Mouse (Mus musculus) lung, adult 2 months (tissue): Measurements from ENCODE around the gene Adamtsl5. TPM values are rescaled to one million over a fixed set of nuclear protein-coding genes. Genes with fewer than 3 reads are reported as not detected.
A peak's percentile ranks its signal among the peaks of the same experiment; 100 is the strongest.
"Not testable (repeated sequence)": the region's sequence is repeated elsewhere in the genome, so short reads cannot be mapped to it uniquely, and the experiment has no call there.

Source experiments
- DNase-seq: peaks from one replicate; pipeline ENCODE4 v3.0.0; 2022
- H3K4me1 ChIP-seq: fragments of 200-500 bp; 2 replicates; pipeline ENCODE4 v1.6.1; 2011; ENCODE audit warnings: low read length; ENCODE audit not compliant: control insufficient read depth, insufficient read depth
- H3K4me3 ChIP-seq: fragments of 200-500 bp; replicated peaks from 2 replicates; pipeline ENCODE3; 2011; ENCODE audit warnings: low read depth, mild to moderate bottlenecking, control low read depth, low read length; ENCODE audit errors: extremely low read depth
- CTCF ChIP-seq: fragments of 200-500 bp; IDR thresholded peaks from 2 replicates; pipeline ENCODE4 v1.5.1; 2011; ENCODE audit warnings: mild to moderate bottlenecking, low read length, control low read depth; ENCODE audit not compliant: insufficient read depth
- POLR2A ChIP-seq: fragments of 200-500 bp; IDR thresholded peaks from 2 replicates; pipeline ENCODE4 v1.6.1; 2011; ENCODE audit warnings: low read depth, mild to moderate bottlenecking, control low read depth, low read length, borderline replicate concordance; ENCODE audit errors: extremely low read depth
- WGBS: fragments of 180-500 bp; shearing (Covaris S2); methylation state at CpG from one replicate; pipeline ENCODE4 v1.1.7; 2018; 5-methylcytosine and 5-hydroxymethylcytosine counted together
- polyA plus RNA-seq: library from polyadenylated mRNA; depleted of rRNA; stranded (reverse); fragments of >200 nt; gene quantifications from 2 replicates; pipeline ENCODE4 v1.2.3, GENCODE M21; 2012

The Adamtsl5 gene
- polyA plus RNA-seq, 1 experiment, result 87.6 TPM

- Histone ChIP-seq H3K4me1 (peaks cover 30% of the 10 kb centered on the region), H3K4me3 (peak overlapping the region; percentile 85)
- DNase-seq, result no peak
- TF ChIP-seq CTCF, result no peak
- TF ChIP-seq POLR2A, result no peak
- WGBS, result 8% methylated on average over 17 of the region's 17 CpGs
These were observed 671 bp downstream of the Adamtsl5 start for GRCm38 (mm10) chr10:80347514-80347967.

DNA sequence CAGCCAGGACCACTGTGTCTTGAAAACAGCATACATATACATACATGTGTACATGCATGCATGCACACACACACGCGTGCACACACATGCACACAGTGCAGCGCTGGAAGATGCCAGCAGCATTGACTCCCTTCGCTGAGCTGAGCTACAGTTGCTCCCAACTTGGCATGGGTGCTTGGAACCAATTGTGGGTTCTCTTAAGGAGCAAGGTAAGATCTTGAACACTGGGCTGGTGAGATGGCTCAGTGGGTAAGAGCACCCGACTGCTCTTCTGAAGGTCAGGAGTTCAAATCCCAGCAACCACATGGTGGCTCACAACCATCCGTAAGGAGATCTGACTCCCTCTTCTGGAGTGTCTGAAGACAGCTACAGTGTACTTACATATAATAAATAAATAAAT lies 2.3 kb downstream of the Adamtsl5 start:
- peaks cover 36% of the 10 kb centered on the region for H3K4me1 ChIP-seq
- WGBS, result 77% methylated on average over 6 of the region's 6 CpGs
- not testable (repeated sequence) for DNase-seq, H3K4me3 ChIP-seq

GRCm38 (mm10) chr10:80345122-80345521 lies 3.1 kb downstream of the Adamtsl5 start:
- 7% methylated on average over 16 of the region's 16 CpGs for WGBS

DNA sequence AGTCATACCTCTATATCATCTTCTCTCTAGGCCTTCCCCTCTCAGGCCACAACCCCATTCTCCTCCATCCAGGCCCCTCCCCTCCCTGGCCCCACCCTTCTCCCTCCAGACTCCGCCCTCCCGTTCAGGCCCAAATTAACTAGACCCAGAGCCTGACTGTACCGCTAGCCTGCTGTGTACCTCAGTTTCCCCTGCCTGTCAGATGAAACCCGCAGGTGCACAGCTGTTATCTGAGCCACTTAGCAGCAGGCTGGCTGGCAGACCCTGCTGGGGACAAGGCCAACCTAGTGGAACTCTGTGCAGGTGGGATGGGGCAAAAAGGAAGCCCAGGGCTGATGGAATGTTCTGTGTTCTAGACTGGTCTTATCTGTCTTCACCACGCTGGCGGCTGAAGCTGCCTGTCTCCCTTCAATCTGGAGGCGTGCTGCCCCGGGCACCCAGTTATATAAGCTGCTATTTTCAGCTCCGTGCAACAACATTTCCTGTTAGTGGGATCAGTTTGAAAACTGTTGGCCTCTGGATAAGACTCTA lies 4.0 kb downstream of the Adamtsl5 start:
- TF ChIP-seq CTCF (no peak), POLR2A (peak; percentile 40; the same call in 1 of the 2 replicates)
- H3K4me3 ChIP-seq, result peak overlapping the region; percentile 25
- 16% methylated on average over 9 of the region's 9 CpGs for WGBS
- peaks cover 38% of the 10 kb centered on the region for H3K4me1 ChIP-seq
- no peak for DNase-seq

More at GRCm38 (mm10) chr10:80345122-80345521, 3.1 kb downstream of the Adamtsl5 start:
- Histone ChIP-seq H3K4me3 (peak overlapping the region; percentile 31), H3K4me1 (peaks cover 36% of the 10 kb centered on the region)
- no peak for TF ChIP-seq CTCF
- no peak for TF ChIP-seq POLR2A
- peak; percentile 56 for DNase-seq

GRCm38 (mm10) chr10:80343425-80343895 lies 4.8 kb downstream of the Adamtsl5 start:
- DNase-seq, result no peak
- no peak for TF ChIP-seq POLR2A
- no peak for TF ChIP-seq CTCF
- WGBS, result 36% methylated on average over 13 of the region's 13 CpGs
- H3K4me3 ChIP-seq, result no peak overlapping the region
- peaks cover 38% of the 10 kb centered on the region for H3K4me1 ChIP-seq

- no peak for DNase-seq
- Histone ChIP-seq H3K4me3 (peak overlapping the region; percentile 46), H3K4me1 (peaks cover 35% of the 10 kb centered on the region)
- TF ChIP-seq POLR2A (no peak), CTCF (no peak)
- 2% methylated on average over 32 of the region's 33 CpGs for WGBS
These were observed 5.3 kb downstream of the Adamtsl5 start for GRCm38 (mm10) chr10:80342749-80343424.

GRCm38 (mm10) chr10:80342305-80342748 lies 5.9 kb downstream of the Adamtsl5 start:
- H3K4me3 ChIP-seq, result peak overlapping the region; percentile 29
- no peak for TF ChIP-seq CTCF
- TF ChIP-seq POLR2A, result no peak
- 16% methylated on average over 26 of the region's 26 CpGs for WGBS
- DNase-seq, result no peak
- peaks cover 29% of the 10 kb centered on the region for H3K4me1 ChIP-seq

DNA sequence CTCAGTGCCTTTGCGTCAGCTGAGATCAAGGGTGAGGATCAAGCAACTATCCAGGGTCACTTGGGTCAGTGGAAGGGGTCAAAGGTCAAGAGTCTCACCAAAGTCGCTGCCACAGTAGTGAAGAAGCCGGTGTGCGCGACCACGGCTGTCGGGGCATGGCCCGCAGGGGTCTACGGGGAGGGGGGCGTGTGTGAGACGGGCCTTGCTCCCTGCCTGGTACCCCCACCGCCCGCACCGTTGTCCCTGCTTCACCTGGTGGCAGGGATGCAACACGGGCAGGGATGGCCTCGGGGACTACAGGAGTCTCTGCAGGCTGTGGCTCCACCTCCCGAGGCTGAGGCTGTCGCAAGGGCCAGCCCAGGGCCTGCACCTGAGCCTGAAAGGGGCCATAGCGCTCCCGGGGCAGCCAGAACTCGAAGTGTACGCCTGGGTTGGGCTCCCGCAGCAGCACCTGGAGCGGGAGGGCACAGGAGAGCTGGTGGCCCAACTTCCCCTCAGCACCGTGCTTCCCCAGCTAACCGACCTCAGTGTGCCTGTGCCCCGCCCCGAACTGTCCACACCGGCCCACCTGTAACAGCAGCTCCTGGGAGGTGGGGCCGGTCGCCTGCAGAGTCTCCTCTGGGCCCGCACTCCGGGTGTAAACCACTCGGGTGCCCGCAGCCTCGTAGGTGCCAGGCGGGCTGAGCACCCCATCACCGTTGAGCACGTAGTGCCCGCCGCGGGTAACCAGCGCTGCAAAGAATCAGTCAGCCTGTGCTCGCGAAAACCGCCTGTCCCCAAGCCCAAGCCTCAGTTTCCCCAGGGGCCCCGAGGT lies 6.5 kb downstream of the Adamtsl5 start:
- no peak for TF ChIP-seq POLR2A
- no peak for TF ChIP-seq CTCF
- peaks cover 29% of the 10 kb centered on the region for H3K4me1 ChIP-seq
- DNase-seq, result no peak
- H3K4me3 ChIP-seq, result no peak overlapping the region
- WGBS, result 22% methylated on average over 47 of the region's 47 CpGs

GRCm38 (mm10) chr10:80341026-80341425 lies 7.2 kb downstream of the Adamtsl5 start:
- H3K4me3 ChIP-seq, result no peak overlapping the region
- no peak for TF ChIP-seq CTCF
- no peak for TF ChIP-seq POLR2A
- peaks cover 29% of the 10 kb centered on the region for H3K4me1 ChIP-seq
- DNase-seq, result no peak
- whole genome bisulfite sequencing, result 56% methylated on average over 21 of the region's 21 CpGs
